Mouse (Mus musculus): ENCODE measurements around the gene Ipo11. TPM values are rescaled to one million over a fixed set of nuclear protein-coding genes. Genes with fewer than 3 reads are reported as not detected.

Gene Ipo11
- 118 TPM for polyA plus RNA-seq (2014; fragmentation: Illumina TruSeq; extraction: RNeasy Lipid Tissue Mini Kit (QIAGEN cat#74804); ENCODE audit: low read depth, low replicate concordance)

DNA sequence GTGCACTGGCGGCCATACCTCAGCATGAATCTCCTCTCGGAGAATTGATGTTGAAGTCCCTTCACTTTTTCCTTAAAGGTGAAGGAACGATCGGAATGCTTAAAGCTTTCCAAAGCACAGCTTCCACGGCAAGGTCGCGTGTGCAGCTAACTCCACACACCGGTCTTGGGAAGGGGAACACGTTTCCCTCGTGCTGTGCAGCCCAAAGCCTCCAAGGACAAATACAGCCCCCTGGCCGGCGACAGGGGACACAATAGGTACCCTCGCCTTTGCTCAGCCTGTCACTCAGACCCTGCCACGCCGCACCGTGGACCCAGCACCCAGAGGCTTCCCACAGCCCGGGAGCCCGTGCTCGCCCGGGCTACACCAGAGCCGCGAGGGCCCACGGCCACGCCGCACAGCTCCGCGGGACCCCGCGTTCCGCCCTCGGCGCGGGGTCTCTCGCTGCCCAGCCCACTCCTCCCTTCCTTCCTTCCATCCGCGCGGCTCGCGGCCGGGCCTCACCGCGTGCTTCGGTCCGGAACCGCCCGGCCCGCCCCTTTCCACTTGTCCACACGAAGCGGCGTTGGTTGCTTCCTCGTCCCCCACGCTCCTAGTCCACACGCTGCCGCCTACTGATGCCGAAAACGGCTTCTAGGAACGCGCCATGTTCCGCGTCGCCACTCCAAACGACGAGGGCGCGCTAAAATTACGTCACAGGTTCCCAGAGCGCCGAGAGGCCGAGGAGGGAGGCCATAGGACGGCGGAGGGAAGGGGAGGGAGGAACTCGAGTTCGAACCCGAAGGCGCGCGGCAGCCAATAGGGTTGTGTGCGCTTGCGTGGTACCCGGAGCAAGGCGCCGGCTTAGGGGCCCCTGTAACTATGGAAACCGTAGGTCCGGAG is at the start of gene Ipo11:
Gene Ipo11, minus strand, starts transcription at position 703 of the 882 bp plus-strand sequence.

DNA sequence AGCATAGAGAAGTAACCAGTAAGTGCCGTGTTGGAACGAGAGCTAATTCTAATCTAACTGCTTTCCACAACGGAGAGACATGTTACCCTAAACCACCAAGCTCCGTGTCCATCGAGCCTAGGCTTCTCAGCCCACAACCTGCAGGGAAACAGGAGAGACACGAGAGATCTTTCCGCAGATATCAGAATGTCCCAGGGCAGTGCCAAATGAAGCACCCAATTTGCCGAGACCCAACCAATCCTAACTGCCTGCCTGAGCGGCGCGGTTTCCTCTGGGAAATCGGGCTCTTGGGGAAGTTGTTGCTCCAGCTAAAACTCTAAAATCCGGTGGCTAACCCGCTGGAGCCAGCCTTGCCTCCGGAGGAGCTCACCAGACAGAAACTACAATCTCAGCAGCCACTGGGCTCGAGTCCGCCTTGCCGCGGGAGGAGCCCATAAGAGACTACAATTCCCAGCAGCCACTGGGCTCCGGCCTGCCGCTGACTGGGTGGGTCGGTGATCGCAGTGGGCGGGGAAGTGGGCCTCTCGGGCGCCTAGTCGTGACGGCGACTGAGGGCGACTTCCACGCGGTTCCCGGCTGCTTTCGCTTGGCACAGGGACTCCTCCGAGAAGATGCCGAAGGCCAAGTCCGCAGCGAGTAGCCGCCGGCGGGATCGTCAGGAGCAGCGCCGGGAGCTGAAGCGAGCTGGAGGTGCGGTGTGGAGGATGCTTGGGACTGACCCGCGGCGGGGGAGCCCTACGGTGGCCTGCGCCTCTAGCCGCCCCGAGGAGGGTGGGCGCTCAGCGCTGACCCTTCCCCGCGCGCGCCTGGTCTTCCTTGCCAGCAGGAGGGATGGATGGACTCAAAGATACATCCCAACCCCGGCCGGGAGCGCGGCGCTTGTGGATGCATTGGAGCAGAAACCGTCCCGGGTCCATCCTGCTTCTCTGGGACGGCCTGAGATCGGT is 10.1 kb upstream of the Ipo11 start, which contains the start of gene Dimt1:
Gene Dimt1, plus strand, starts transcription at position 534 of the 947 bp plus-strand sequence.

Other genes with a start within 250 kb of the Ipo11 start
- gene Dimt1, start 10.2 kb upstream of the Ipo11 start, polyA plus RNA-seq (2014; fragmentation: Illumina TruSeq; extraction: RNeasy Lipid Tissue Mini Kit (QIAGEN cat#74804); ENCODE audit: low read depth, low replicate concordance), result 17.4 TPM
- gene Kif2a, start 85.2 kb upstream of the Ipo11 start, polyA plus RNA-seq (2014; fragmentation: Illumina TruSeq; extraction: RNeasy Lipid Tissue Mini Kit (QIAGEN cat#74804); ENCODE audit: low read depth, low replicate concordance), result 67.8 TPM

Data from adrenal gland, adult 10 weeks (tissue).